Mouse (Mus musculus) liver, adult 2 months (tissue): ENCODE results near the gene Grin1.

ENCODE experiments used
- CTCF ChIP-seq: fragments of 200-500 bp; IDR thresholded peaks from 2 replicates; pipeline ENCODE4 v1.5.1; 2011; ENCODE audit warnings: low read depth, low read length, control low read depth
- POLR2A ChIP-seq: fragments of 200-500 bp; IDR thresholded peaks from 2 replicates; pipeline ENCODE4 v1.6.1; 2011; ENCODE audit warnings: low read length, control low read depth; ENCODE audit not compliant: insufficient read depth; ENCODE audit errors: extremely low read depth

DNA sequence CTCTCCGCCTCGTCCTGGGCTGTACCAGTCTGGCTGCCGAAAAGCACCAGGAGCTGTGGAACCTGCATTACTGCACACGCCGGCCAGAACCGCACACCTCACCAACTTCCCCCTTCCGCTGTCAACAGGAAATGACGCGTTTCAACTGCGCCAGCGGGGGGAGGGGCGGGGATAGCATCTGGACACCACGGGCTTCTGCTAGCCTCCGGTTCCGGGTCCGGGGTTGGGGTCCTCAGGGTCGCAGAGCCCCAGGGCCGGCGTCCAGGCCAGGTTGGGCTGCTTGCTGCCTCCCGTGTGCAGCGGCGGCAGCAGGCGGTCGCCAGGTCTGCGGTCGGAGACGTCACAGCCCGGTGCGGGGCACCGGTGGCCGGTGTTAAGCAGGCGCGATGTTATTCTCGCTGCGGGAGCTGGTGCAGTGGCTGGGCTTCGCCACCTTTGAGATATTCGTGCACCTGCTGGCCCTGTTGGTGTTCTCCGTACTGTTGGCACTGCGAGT is 63.7 kb downstream of the Grin1 start, which contains the start of gene Tmem203:
- TF ChIP-seq CTCF (no peak), POLR2A (peak; percentile 73; the same call in 1 of the 2 replicates)
